Mouse (Mus musculus) liver, embryonic 14.5 days (tissue): ENCODE measurements around the gene Timmdc1.

Experiments used
- CTCF ChIP-seq: IDR thresholded peaks from 2 replicates; pipeline ENCODE4 v1.5.1; 2016; ENCODE audit warnings: antibody characterized with exemption, low read depth, control low read depth
- EP300 ChIP-seq: IDR thresholded peaks from 2 replicates; pipeline ENCODE4 v1.6.1; 2016; ENCODE audit warnings: antibody characterized with exemption, low read depth

DNA sequence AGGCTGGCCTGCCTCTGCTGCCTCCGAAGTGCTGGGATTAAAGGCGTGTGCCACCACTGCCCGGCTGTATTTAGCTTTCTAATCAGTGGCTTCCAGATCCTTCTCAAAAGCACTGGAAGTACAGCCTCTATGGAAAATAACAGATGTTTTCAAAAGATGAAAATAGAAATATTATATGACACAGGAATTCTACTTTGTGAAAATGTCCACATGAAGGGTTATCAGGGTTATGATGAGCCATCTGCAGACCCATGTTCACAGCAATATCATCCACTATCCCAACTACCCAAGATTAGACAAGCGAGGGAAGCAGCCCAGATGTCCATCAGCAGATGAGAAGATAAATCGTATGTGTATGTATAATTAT, 50.0 kb downstream of the Timmdc1 start:
- TF ChIP-seq CTCF (no peak), EP300 (peak; percentile 51)
